22 mouse cellular contexts compared by ENCODE assay signal in the genomic region with DNA sequence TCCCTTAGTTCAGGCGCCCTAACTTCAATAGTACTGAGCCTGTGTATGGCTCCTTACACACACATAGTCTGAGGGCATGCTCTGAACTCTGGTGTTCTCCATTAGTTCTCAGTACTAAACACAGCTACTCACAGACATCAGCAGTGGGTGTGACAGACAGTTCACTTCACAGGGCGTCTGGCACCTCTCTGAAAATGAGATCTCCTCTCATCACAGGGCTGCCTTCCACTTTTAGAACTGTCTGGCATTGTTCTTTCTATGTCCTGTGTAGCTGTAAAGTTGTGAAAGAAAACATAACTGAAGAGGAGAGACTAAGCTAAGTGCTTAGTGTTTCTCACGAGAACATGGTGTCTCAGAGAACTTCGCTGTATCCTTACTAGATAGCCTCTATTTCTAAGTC.
"Had no signal": no experiment of that assay in that cellular context is flagged by ENCODE, and none has a peak within 500 bp of the region (broad histone marks: within the 10 kb centered on the region; RNA-seq: fewer than 3 reads in every experiment).

No protein-coding gene starts in this region.

- DNase-seq: heart, postnatal 10 days; heart, postnatal 14 days; heart, postnatal 36 days; heart, postnatal 4 days; kidney, adult 11 months; kidney, adult 18-20 months; kidney, adult 2 months; kidney, adult 8-10 months; kidney, adult 9 months; kidney, postnatal 10 days; kidney, postnatal 14 days; kidney, postnatal 25 days; kidney, postnatal 36 days; kidney, postnatal 4 days; layer of hippocampus, adult 9-11 months; layer of hippocampus, postnatal 36 days had no signal

- ATAC-seq: hindbrain, embryonic 16.5 days; hindbrain, postnatal 0 days; inflammation-experienced regulatory T-cells, adult 6 months; intestine, embryonic 15.5 days; intestine, embryonic 16.5 days; intestine, postnatal 0 days had no signal
